Mouse (Mus musculus): ENCODE measurements around the gene Impdh1.

The Impdh1 gene

DNA sequence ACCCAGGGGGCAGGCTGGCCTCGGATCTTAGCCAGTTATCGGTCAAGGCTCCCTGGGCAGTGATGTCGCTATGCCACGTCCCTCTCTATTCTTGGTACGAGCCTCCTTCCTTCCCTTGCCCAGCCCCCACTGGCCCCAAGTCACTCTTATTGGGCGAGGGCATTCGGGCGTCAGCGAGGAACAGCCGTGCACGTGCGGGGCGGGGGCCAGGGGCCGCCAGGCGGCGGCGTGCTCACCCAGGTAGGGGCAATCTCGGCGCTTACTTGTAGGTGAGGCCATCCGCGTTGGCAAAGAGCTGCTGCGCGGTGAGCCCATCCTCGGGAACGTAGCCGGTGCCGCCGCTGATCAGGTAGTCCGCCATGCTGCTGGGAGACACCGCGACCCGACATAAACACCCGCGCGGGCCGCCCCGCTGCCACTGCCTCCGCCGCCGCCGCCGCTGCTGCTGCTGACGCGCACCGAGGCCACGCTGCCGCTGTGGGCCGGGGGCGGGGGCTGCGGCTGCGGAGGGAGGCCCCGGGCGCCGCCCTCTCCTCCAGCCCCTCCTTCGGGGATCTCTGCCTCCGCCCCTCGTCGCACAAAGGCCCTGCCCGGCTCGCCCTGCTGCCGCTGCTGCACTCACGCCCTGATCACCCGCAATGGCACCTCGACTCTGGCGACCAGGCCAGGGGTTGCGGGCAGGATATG is 4.2 kb downstream of the Impdh1 start:
- peak; percentile 93 for DNase-seq (ENCODE audit: low read depth)

DNA sequence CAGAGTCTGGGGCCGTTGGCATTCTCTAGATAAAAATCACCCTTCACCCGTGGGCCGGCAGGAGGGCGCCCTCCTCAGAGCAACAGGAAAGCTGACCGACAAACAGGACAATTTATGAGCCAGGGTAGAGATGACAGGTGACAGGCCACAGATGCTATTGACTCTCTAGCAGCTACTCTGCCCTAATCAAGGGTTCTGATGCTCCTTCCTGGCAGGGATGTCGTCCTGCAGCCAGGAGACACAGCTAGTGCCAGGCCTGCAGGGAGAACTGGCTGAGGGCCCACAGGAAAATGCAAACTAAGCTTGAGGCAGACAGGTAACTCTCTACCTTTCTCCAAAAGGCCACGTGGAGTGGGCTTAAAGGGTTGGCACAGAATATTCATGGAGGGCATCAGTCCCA is 5.0 kb downstream of the Impdh1 start:
- peak; percentile 50 for DNase-seq (ENCODE audit: low read depth)

DNA sequence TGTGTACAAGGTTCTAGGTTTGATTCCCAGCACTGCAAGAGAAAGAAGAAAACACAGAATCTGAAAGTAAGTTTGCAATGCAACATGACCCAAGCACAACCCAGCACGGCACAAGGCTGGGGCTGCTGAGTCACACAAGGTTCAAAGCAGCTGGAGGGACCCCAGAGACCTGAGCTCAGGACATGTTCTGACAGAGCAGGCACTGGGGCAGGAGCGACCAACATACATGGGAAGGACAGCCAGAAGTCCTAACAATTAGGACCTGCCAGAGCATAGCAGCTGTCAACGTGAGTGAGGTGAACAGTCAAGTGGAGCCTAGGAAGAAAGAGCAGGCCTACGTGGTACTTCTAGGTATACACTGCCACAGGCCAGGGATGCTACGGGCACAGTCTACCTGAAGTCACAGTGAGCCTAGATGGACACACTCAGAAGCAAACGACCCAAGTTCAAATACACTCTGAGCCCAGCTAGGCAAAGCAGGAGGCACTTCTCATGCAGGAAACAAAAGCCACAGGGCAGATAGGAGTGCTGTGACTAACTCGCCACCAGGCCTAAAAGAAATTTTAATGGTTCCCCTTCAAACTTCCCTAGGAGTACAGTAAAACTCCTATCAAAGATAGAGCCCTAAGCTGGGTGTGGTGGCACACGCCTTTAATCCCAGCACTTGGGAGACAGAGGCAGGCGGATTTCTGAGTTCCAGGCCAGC is 5.8 kb downstream of the Impdh1 start:
- DNase-seq (ENCODE audit: low read depth) = peak; percentile 32

DNA sequence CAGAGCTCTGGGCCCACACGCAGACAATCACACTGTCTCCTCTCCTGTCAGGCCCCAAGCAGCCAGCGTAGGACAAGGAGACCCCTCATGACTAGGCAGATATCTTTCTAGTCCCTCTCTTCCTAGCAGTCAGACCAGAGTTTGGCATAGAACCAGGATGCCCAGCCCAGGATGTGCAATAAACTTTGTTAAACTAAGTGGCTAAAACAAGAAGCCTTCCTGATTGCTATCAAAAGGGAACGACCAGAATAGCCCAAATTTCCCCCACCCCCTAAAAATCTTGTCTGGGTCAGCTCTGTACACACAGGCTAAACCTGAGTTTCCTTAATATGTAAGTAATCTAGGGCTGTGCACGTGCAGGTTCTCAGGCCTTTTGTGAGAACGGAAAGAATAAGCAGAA is 8.0 kb downstream of the Impdh1 start:
- DNase-seq (ENCODE audit: low read depth) = no peak

DNA sequence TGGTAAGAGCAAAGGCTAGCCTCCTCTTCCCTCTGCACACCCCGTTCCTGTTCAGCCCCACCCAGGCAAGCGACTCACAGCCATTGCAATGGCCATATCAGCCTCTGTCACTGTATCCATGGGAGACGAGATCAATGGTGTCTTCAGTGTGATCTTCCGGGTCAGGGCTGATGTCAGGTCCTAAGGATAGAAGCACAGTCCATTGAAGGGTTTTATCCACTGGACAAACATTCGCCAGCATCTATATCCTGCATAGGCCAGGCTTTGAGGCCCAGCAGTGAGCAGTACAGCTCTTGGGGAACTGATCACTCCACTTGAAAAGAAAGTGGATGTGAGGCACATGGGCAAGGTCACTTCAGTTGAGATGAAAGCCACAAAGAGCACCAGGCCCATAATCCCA is 9.1 kb downstream of the Impdh1 start:
- no peak for DNase-seq (ENCODE audit: low read depth)

DNA sequence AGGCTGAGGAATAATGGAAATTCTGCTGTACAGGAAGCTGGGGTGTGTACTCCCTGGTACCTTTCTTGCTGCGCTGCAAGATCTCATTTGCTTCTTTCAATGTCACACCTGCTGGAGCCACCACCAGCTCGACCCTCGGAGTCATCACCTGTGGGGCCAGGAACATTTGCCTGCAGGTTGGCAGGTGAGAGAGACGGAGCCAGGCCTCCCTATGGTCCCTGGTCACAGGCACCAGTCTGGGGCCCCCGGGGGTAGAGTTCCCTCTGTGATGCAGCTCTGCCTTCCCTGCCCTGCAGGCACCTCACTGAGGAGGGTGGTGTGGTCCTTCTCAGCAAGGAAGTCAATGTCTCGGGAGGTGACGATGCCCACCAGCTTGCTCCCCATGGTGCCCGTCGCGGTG is 10.2 kb downstream of the Impdh1 start:
- no peak for DNase-seq (ENCODE audit: low read depth)

DNA sequence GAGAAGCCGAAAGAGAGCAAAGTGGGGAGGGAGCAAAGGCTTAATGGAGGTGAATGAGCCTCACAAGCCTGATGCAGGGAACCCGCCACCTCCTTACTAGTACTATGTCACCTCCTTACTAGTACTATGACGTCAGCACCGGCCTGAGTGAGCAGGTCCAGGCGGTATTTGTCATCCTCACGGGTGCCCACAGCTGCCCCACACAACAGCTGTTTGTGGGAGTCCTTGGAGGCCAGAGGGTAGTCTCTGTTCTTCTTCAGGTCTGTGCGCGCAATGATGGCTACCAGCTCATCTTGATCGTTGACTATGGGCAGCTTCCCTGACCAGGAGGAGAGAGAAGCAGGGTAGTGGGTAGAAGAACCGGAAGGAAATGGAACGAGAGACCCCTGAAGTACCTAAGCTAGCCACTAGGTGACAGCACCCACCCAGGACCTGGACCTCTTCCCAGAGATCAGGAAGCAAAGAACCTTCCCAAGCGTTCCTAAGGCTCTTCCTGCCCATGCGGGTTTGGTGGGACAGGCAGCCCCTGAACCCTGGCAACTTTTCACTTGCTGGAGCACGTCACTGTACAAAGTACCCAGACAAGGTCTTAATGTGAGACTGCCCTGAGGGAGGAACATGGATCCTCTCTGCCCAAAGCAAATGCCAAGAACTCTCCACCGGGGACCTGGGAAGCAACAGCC is 11.1 kb downstream of the Impdh1 start:
- peak; percentile 64 for DNase-seq (ENCODE audit: low read depth)

DNA sequence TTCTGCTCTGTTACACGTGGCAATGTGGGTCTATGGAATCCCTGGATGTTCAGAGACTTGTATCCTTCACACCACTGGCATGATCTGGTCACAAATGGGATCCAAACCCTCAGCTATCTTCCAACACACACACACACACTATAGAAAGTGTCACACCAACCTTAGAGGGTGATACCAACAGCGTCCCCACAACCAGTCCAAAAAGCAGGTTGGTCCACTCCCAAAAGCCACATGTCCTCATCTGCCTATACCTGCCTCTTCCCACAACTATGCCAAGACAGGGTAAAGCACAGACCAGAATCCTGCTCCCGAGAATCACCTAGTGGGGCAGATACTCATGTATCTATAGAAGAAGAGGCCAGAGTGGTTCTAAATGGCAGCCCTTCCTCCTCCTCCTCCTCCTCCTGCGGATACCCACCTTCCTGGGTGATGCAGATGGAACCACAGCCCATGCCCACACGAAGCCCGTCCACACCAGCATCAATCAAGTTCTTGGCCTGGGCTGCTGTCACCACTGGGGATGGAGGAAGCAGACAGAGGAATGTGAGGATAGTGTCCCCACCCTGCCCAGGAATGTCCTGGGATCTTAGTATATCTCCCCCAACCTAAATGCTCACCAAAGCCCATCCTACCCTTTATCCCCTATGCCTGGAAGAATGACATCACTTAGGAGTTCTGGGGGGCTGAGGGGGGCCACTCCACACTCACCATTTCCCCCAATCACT is 12.1 kb downstream of the Impdh1 start:
- no peak for DNase-seq (ENCODE audit: low read depth)

DNA sequence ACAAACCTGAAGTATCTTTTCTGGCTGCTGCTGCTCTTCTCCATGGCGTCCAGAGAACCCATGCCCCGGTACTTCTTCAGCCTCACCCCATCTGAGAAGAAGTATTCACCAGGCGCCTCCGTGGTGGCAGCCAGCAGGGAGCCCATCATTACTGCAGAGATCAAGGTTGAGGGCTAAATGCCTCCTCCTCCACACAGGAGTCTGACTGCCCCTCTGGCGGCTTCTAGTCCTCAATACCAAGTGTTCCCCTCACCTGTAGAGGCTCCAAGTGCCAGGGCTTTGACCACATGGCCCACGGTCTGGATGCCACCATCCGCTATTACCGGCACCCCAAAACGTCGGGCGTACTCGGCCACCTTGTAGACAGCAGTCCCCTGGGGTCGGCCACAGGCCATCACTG is 13.1 kb downstream of the Impdh1 start:
- no peak for DNase-seq (ENCODE audit: low read depth)

DNA sequence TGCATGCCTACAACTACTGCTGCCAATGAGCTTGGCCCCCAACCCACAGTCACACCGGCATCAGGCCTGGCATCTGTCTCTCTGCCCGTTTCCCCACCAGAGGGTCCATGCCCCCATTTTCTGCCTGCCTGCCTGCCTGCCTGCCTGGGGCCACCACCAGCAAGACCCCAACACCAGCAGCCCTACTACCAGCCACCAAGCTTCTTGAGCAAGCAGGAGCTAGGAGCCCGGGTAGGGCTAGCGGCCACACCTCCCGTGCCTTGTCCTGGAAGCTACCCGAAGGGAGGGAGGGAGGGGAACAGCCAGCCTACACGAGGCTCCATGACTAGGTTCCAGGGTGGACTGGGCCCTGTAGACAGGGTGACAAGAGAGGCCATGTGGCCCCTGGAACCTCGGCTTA is 14.2 kb downstream of the Impdh1 start:
- no peak for DNase-seq (ENCODE audit: low read depth)

DNA sequence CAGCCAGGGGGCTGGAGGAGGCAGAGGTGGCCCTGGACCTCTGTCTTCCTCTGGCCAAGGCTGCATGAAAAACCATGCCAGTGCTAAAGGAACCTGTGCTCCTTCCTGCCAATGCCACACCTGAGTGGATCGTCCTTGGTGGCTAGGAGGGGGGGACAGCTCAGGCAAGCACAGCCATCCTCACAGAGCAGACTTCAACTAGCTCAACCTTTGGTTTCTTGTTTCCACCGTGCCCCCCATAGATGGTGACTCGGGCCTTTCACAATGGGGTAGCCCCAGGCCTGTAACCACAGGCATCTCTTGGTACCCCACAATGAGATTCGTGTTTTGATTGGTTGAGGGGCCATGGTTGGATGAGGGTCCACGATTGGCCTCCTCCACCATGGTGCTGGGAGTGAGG is 14.8 kb downstream of the Impdh1 start:
- no peak for DNase-seq (ENCODE audit: low read depth)

DNA sequence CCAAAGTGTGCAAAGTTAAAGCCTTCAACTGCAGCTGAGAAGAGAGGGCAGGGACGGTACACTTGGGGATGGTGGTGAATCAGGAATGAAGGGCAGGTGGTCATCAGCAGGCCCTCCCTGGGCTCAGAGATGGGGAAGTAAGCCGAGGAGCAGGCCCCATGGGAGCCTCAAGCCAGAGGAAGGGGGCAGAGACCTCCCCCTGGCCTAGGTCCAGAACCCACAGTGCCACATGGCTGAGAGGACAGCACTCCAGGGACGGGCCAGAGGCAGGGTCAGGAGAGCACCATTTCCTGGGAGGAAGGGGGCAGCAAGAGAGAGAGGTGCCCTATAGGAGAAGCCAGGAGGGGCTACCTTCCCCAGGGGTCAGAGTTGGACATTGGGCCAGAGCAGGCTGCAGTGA is 15.7 kb downstream of the Impdh1 start:
- no peak for DNase-seq (ENCODE audit: low read depth)

DNA sequence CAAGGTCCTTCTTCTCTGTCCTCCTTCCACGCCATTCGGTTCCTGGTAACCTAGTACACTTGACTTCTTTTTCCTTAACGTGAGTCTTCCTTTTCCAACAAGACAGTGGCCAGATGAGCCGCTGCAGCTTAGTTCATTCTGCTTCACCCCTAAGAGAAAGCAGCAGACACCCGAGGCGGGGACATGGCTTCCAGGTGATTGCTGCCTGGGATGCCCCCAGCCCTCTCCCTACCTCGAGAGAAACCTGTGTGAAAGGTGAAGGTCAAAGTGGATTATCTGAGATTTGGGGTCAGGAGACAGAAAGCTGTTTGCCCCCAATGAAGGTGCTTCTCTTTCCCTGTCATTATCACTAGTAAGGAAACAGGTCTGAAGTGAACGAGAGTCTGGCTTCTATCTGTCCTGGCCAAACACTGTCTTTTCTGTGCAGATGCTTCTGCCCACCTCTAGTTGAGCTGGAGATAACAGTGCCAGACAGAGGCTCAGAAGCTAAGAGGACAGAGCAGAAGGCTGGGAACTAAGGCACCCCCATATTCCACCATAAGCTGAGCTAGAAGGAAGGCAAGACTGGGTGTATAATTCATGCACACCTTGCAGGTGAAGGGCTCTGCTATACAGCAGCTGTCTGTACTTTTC is 16.8 kb downstream of the Impdh1 start:
- no peak for DNase-seq (ENCODE audit: low read depth)

DNA sequence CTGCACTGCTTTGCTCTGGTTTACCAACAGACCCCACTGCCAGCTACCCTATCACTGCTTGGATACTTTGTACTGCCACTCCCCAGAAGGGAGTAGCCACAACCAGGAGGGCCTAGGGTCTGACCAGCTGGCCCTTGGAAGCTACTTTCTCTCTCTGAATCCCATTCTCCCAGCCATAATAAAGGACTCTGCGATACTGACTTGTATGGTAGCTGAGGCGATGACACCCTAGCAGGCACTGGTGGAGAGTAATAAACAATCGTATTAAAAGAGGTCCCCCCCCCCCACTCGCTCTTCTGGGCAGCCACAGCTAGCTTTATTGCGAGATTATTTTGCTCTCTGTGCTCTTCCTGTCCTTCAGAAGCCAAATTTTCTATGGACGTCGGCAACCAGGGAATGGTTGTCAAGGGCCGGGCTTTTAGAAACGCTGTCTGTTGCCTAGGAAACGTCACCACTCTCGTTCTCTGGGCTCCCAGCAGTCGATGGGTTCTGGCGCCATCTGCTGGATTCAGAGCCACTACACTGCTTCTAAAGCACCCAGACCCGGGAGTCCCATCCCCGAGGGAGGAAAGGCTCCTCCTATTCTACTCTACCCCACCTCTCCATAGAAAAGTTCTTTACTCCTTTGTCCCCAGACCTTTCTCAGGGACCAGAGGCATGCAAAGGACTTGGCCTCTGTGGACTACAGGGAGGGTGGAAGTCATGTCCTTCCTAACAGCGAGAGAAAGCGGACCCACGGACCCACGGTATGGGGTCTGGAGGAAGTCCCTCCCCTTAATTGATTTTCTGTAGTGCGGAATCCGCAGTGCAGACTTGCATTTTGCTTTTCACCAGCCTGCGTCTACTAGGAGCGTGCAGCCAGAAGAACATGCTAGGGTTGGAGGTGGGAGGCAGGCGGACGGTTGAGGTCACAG is 17.6 kb downstream of the Impdh1 start:
- peak; percentile 91 for DNase-seq (ENCODE audit: low read depth)

DNA sequence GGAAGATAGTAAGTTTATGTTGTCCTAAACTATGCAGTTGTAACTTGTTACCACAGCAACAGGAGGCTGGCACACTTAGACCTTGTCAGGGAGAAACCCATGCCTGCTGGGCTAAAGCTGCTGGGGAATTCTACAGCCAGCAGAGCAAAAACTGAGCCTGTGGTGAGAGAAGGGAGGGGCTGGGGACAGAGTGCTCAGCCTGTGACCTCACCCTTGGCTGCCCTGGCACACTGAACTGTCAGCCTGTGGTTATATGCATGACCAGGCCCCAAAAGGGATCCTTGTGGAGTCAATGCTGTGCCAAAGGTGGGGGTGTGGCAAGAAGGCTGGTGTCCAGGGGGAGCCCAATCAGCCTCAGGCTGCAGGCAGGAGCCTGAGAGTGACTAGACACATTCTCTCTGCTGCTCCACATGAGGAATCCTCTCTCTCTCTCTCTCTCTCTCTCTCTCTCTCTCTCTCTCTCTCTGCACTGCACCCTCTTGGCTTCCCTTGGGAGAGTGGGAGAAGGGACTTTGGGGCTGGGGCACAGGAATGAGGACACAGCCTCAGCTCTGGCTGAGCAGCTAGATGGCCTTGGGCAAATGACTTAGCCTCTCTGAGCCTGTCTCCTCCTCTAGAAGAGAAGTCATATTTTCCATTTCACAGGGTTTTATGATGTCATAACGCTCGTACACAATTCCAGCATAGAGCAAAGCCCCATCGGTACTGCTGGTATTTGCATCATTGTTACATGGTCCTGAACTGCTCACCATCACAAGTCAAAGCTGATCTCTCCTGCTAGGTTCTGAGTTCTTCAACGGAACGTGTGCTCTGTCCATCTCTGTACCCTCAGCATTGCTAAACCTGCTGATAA is 20.1 kb downstream of the Impdh1 start:
- peak; percentile 31 for DNase-seq (ENCODE audit: low read depth)

DNA sequence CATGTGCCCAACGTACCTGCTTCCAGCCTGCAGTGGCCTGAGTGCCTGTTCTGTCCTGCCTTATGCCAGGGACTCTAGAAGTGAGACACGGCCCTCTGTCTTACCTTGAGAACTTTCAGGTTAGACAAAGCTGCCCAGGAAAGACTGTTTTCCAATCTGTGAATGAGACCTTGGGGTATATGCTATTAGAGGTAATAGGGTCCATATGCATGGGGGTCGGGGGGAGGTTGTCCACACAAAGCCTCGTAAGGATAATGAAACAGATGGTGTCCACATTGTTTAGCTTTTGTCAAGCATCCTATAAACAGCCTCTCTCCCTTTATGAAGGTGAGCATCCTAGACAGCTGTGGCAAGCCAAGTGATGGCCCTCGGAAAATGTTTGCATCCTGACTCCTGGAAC is 21.0 kb downstream of the Impdh1 start:
- no peak for DNase-seq (ENCODE audit: low read depth)

DNA sequence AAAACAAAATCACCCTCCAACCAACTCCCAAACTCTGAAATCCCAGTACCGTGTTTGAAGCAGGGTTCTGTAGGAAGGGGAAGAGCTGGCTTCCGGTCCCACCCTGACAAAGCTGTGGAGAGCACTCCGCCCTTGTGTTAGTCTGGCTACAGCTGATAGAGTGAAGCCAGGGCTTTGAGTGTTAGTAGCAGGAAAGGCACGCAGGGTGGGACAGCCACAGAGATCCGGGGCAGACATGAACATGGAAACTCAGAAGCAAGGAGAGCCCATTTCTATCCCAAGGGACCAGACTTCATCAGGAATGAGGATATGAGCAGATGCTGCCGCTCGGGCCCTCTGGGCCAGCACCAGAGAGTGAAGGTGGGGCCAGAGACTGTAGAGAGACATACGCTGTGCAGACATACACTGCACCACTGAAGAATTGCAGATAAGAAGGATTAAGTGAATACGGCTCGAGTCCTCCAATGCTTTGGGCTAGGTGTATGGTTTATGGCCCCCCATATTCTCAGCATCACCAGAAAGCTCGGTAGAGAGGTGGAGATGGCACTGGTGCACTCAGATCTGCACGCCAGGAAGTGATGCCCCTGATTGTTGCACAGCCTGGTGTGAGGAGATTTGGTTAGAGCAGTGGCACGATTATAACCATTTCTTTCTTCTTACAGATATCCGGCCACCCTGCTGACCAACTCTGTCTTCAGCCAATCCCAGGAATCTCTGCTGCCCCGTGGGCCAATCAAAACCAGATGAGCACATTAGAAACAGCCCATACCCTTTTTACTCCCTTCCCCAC is 22.0 kb downstream of the Impdh1 start:
- DNase-seq (ENCODE audit: low read depth) = no peak

DNA sequence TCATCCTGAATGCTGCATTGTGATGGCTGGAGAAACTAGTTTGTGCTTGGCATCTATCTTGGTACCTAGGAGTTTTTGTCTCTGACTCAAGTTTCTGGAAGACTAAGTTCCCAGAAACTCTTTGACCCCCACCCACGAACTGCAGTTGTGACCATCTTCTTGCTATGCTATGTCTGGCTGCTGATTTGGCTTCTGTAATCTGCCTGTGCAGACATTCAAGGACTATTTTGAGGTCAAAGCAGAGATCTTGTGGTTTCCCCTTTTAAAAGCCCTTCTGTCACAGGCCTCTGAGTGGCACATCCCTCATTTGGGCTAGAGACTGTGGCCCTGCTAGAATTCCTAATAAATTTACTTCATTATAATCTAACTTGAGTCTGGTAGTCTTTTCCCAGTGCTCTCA is 28.2 kb downstream of the Impdh1 start:
- no peak for DNase-seq (ENCODE audit: low read depth)

DNA sequence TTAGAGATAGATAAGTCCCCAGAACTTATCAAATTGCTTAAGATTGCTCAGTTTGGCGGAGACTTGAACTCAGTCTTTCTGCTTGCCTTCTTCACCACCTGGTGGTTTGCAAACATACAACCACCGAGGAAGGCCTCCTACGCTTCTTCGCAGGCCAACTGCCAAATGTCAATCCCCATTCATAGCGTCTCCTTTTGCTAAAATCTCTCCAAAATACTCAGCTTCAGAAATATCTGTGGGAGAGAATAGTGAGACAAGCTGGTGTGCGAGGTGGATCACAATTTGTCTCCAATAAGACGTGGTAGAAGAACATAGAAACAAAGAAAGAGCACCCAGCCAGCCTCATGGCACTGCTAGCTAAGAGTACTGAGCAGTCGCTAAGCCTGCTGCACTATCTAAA is 36.3 kb downstream of the Impdh1 start:
- DNase-seq (ENCODE audit: low read depth) = no peak

All from induced T-regulatory cell, adult 2 months (primary cell).